ENCODE assay signal across 19 mouse cellular contexts in genomic region chr2:120313976-120314375, GRCm38 (mm10). TPM values are rescaled to one million over a fixed set of nuclear protein-coding genes. Genes with fewer than 3 reads are reported as not detected.
A peak's percentile ranks its signal among the peaks of the same experiment; 100 is the strongest.
DNase-seq lines count a peak whose midpoint lies in the region; TF ChIP-seq lines count a peak whose summit lies in the region.
"Had no signal": no experiment of that assay in that cellular context is flagged by ENCODE, and none has a peak within 500 bp of the region (broad histone marks: within the 10 kb centered on the region; RNA-seq: fewer than 3 reads in every experiment).

Gene Pla2g4f (minus strand): TSS chr2:120314165.

- H3K9ac ChIP-seq in ES-E14 (ENCODE audit: insufficient read depth, low read depth, low read length, poor library complexity, severe bottlenecking), result 0 out of 2 replicates have a peak within 1 kb of the TSS, but pooled peaks have one; percentile 9
- H3K9ac ChIP-seq: embryonic facial prominence, embryonic 12.5 days; liver, embryonic 13.5 days; midbrain, embryonic 15.5 days had no signal

- no peak within 1 kb of the TSS for H3K4me3 ChIP-seq in cerebellum, adult 2 months (replicated peaks; ENCODE audit: insufficient read depth, low read depth, low read length)
- H3K4me3 ChIP-seq in ES-E14 (ENCODE audit: insufficient read depth in 1 of 2, low read depth in 1 of 2, low read length in 2 of 2, poor library complexity in 1 of 2, severe bottlenecking in 1 of 2), result peak within 1 kb of the TSS in 1 of 2 experiments; percentile 36; a peak in 2 of 4 replicates
- H3K4me3 ChIP-seq in thymus, adult 2 months (ENCODE audit: control insufficient read depth, insufficient read depth, low read length), result no peak within 1 kb of the TSS
- H3K4me3 ChIP-seq: embryonic facial prominence, embryonic 12.5 days; hindbrain, embryonic 10.5 days; left cerebral cortex, adult 2 months; liver, embryonic 13.5 days; midbrain, embryonic 15.5 days had no signal

- in situ Hi-C loops in ES-E14 (cut with MboI; ENCODE audit: low sequenced_read_pairs in 2 of 2, unreplicated experiment in 2 of 2), result no loop called here

- DNase-seq in cerebellum, postnatal 25 days, result peak; percentile 25 to 27
- DNase-seq in cerebellum, adult 2 months, result no peak
- no peak for DNase-seq in ES-E14 (ENCODE audit: low read depth, low spot score)
- DNase-seq in lung, adult 18-20 months, result peak; percentile 72 to 77
- peak; percentile 74 for DNase-seq in lung, postnatal 25 days (ENCODE audit: low spot score)
- no peak for DNase-seq in thymus, adult 2 months
- no peak for DNase-seq in thymus, postnatal 36 days
- DNase-seq in embryo, embryonic 10 days (ENCODE audit: low spot score), result no peak
- DNase-seq: adrenal gland, postnatal 36 days; gastrocnemius, postnatal 10 days; heart, adult 18-20 months; liver, embryonic 13.5 days had no signal

- H3K27ac ChIP-seq in cerebellum, adult 2 months (ENCODE audit: insufficient read depth, low read length), result no peak within 1 kb of the TSS
- no peak within 1 kb of the TSS for H3K27ac ChIP-seq in ES-E14 (ENCODE audit: insufficient read depth, low read depth, low read length, poor library complexity, severe bottlenecking)
- no peak within 1 kb of the TSS; the same call in 1 of the 2 replicates for H3K27ac ChIP-seq in thymus, adult 2 months (ENCODE audit: control insufficient read depth, insufficient read depth, low read length)
- H3K27ac ChIP-seq: embryonic facial prominence, embryonic 12.5 days; hindbrain, embryonic 10.5 days; left cerebral cortex, adult 2 months; liver, embryonic 13.5 days; midbrain, embryonic 15.5 days had no signal

- WGBS in cerebellum, adult 2 months, result 20% methylated on average over 3 of the region's 3 CpGs
- 82% methylated on average over 3 of the region's 3 CpGs for WGBS in thymus, adult 2 months

- H3K27me3 ChIP-seq in cerebellum, adult 2 months (ENCODE audit: control insufficient read depth, insufficient read depth, low read length), result no peaks in the 10 kb centered on the region
- no peaks in the 10 kb centered on the region for H3K27me3 ChIP-seq in thymus, adult 2 months (ENCODE audit: control insufficient read depth, insufficient read depth, low read length)
- H3K27me3 ChIP-seq: embryonic facial prominence, embryonic 12.5 days; liver, embryonic 13.5 days; midbrain, embryonic 15.5 days had no signal

- no peak for TF ChIP-seq CTCF in cerebellum, adult 2 months (IDR thresholded peaks at IDR 0.05; ENCODE audit: borderline replicate concordance, insufficient read depth, low read depth, low read length)
- TF ChIP-seq CTCF in thymus, adult 2 months (IDR thresholded peaks at IDR 0.05; ENCODE audit: borderline replicate concordance, control insufficient read depth, extremely low read depth, insufficient read depth, low read length, poor library complexity), result no peak

- H3K36me3 ChIP-seq in ES-E14 (ENCODE audit: control insufficient read depth, insufficient read depth, low read length, poor library complexity, severe bottlenecking), result peaks cover 5% of the 10 kb centered on the region; the same call in 1 of the 2 replicates
- H3K36me3 ChIP-seq in thymus, adult 2 months (ENCODE audit: control insufficient read depth, insufficient read depth, low read length), result peaks cover 18% of the 10 kb centered on the region

- TF ChIP-seq POLR2A in cerebellum, adult 2 months (IDR thresholded peaks at IDR 0.05; ENCODE audit: borderline replicate concordance, insufficient read depth, low read length), result no peak
- no peak for TF ChIP-seq POLR2A in thymus, adult 2 months (IDR thresholded peaks at IDR 0.05; ENCODE audit: control insufficient read depth, extremely low read depth, insufficient read depth, low read length, poor library complexity)

- H3K4me1 ChIP-seq in cerebellum, adult 2 months (ENCODE audit: control insufficient read depth, insufficient read depth, low read length), result no peaks in the 10 kb centered on the region
- no peaks in the 10 kb centered on the region for H3K4me1 ChIP-seq in ES-E14 (ENCODE audit: control insufficient read depth in 2 of 2, insufficient read depth in 2 of 2, low read length in 2 of 2, poor library complexity in 1 of 2)
- H3K4me1 ChIP-seq in thymus, adult 2 months (replicated peaks; ENCODE audit: control insufficient read depth, insufficient read depth, low read length), result no peaks in the 10 kb centered on the region
- H3K4me1 ChIP-seq: embryonic facial prominence, embryonic 12.5 days; hindbrain, embryonic 10.5 days; liver, embryonic 13.5 days; midbrain, embryonic 15.5 days had no signal

- no peaks in the 10 kb centered on the region for H3K9me3 ChIP-seq in ES-E14 (ENCODE audit: control insufficient read depth, insufficient read depth, low read depth, low read length)
- H3K9me3 ChIP-seq: embryonic facial prominence, embryonic 12.5 days; hindbrain, embryonic 10.5 days; liver, embryonic 13.5 days; midbrain, embryonic 15.5 days had no signal

TF ChIP-seq in ES-E14, 5 proteins besides CTCF, POLR2A, EP300 and RAD21:
- TF ChIP-seq MAFK (IDR thresholded peaks at IDR 0.05; ENCODE audit: insufficient read depth, low read depth, low read length), result no peak
- no peak for TF ChIP-seq ZC3H11A (IDR thresholded peaks at IDR 0.05; ENCODE audit: borderline replicate concordance, low read depth, low read length)
- no peak for TF ChIP-seq ZNF384 (IDR thresholded peaks at IDR 0.05; ENCODE audit: low read depth, low read length)
- TF ChIP-seq HCFC1 (IDR thresholded peaks at IDR 0.05; ENCODE audit: borderline replicate concordance, insufficient read depth, low read length), result no peak
- TF ChIP-seq CHD2 (IDR thresholded peaks at IDR 0.05; ENCODE audit: low read depth, low read length), result no peak
TF ChIP-seq in ES-E14: peak in this region for 0.

RNA-seq across cellular contexts. Expression of gene Pla2g4f, which starts in this region (rescaled TPM):
- polyA plus RNA-seq in cerebellum, adult 2 months (2012; rRNA removed), result 0.05 and 0.07 TPM in 2 replicates
- total RNA-seq in ES-E14 (2012; rRNA removed), result 0.89 and 2.1 TPM in 2 replicates
- polyA plus RNA-seq in thymus, adult 2 months (2012; rRNA removed), result 2.2 and 2.9 TPM in 2 replicates
- total RNA-seq: adrenal gland, postnatal 36 days; gastrocnemius, postnatal 10 days; layer of hippocampus, adult 18-20 months; left cerebral cortex, adult 2 months had no signal
- polyA plus RNA-seq: C2C12; hindbrain, embryonic 10.5 days; limb, embryonic 11.5 days; liver, embryonic 13.5 days; midbrain, embryonic 15.5 days had no signal

Comparison
In these comparisons a context has a peak if more than half of its experiments do, and no peak if none do; other contexts are left out.
1. DNase-seq: peak in cerebellum, postnatal 25 days (2 of 2), lung, adult 18-20 months (2 of 2) and lung, postnatal 25 days (single experiment); none in cerebellum, adult 2 months (0 of 2), ES-E14 (single experiment), thymus, adult 2 months (single experiment), thymus, postnatal 36 days (0 of 2) and embryo, embryonic 10 days (single experiment).